Mouse (Mus musculus): ENCODE data around the gene Sh2d1b2. TPM values are rescaled to one million over a fixed set of nuclear protein-coding genes. Genes with fewer than 3 reads are reported as not detected.
A peak's percentile ranks its signal among the peaks of the same experiment; 100 is the strongest.

Gene Sh2d1b2
- total RNA-seq, 2 experiments from 2014 or later: not detected

GRCm38 (mm10) chr1:170277016-170277415 is 44.5 kb downstream of the Sh2d1b2 start, which contains the start of gene Sh2d1b1:
TSS of gene Sh2d1b1 (plus strand) at chr1:170277320.
- DNase-seq: no peak

GRCm38 (mm10) chr1:170282415-170283129 is 50.0 kb downstream of the Sh2d1b2 start:
- DNase-seq: no peak

DNA sequence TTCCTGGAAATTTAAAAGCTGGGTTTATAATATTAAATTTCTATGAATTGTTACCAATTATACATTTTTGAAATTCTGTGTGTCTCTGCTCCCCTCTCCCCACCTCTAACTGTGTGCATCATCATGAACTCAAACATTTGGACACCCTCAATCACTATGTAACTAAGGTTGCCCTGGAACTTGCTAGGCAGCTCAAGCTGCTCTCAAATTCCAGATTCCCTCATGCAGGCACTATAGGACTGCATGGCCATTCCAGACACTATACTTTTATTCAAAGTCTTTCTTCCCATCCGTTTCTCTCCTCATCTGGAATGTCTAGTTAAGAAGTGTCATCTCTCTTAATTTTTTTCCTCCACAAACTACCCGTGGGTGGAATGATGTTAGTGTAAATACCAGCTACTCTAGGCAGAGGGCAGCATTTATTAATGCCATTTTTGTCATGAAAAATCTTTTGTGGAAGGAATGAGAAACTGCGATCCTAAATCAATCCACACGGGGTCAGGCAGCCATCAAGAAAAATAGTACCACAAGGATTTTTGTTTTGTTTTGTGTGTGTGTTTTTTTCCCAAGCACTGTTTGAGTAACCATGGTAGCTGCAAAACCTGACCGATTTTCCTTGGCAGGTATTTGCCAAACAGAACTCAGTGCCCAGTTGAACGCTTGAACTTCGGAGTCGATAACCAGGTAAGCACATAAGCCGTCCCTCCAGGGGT is 59.8 kb downstream of the Sh2d1b2 start:
- peak; percentile 61 for DNase-seq

- DNase-seq: no peak
These were observed 60.7 kb downstream of the Sh2d1b2 start for GRCm38 (mm10) chr1:170293257-170293656.

DNA sequence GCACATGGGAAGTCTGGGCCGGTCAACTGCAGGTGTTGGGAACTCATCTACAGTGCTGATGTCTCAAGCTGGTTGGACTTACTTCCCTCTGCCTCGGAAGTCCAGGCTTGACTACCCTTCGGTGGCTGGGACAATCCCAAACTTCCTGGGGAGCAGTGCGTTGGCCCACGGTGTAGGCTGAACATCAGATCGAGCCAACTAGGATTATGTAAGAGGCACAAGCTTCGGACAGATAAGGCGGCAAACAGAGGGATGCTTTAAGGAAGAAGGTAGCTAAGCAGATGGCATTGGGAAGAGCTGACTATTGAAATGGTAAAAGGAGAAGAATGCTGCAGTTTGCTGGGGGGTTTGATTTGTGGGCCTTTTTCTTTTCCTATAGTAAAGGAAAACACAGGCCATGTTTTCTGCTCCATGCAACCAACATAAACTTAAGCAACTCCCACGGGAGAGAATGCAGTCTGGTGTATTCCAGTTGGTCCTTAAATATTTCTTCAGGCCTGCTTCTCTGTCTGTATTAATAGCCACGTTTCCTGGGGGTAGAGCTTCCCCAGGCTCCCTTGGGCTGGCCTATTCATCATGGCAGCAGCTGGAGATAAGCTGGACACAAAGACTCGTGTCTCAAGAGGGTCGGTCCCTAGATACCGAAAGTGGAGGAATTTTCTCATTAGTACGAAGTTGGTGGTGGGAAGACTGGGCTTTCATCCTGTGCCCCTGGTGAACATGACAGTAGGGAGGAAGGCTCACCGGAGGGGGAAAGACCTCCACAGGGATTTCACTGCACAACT is 62.4 kb downstream of the Sh2d1b2 start:
- no peak for DNase-seq

- no peak for DNase-seq
These were observed 66.9 kb downstream of the Sh2d1b2 start for GRCm38 (mm10) chr1:170299496-170299895.

- no peak for DNase-seq
These were observed 69.1 kb downstream of the Sh2d1b2 start for GRCm38 (mm10) chr1:170301686-170302085.

- no peak for DNase-seq
These were observed 69.9 kb downstream of the Sh2d1b2 start for GRCm38 (mm10) chr1:170302456-170302855.

DNA sequence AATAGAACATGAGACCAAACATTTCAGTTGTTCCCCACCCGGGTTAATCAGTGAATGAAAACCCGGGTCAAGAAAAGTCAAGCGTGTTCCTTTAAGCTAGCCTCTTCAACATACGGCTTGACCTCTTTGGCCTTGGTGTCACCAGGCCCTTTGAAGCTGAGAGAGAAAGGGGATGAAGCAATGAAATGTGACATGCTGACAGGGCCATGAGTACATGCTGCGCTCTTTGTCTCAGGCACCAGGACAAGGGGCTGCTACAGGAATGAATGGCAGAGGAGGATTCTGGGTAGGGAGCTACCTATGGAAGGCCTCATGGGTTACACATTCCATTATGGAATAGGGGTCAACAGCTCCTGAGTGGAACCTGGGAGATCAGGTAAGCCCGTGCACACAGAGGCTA is 70.6 kb downstream of the Sh2d1b2 start:
- no peak for DNase-seq

Other genes with a start within 250 kb of the Sh2d1b2 start
- 10 to 100 TPM; 23.7 to 28.7 TPM for gene Ddr2, start 122.0 kb upstream of the Sh2d1b2 start, total RNA-seq (2021)
- 10 to 100 TPM; 55.3 to 61.6 TPM for gene Uap1, start 57.8 kb upstream of the Sh2d1b2 start, total RNA-seq (2021)
- 10 to 100 TPM; 47.5 to 48.9 TPM for gene Uhmk1, start 17.4 kb upstream of the Sh2d1b2 start, total RNA-seq (2021)
- gene Sh2d1b1, start 44.6 kb downstream of the Sh2d1b2 start, total RNA-seq (2021): under 1 TPM in 1 of 2 experiments, not detected in 1; 0.18 TPM
- gene Gm7694, start 73.6 kb downstream of the Sh2d1b2 start, total RNA-seq (2021): 1 to 10 TPM; 6.1 to 7.9 TPM
- not detected for gene Spata46, start 76.1 kb downstream of the Sh2d1b2 start, total RNA-seq (2021)

All from adrenal gland, postnatal 10 days (tissue).